Mouse (Mus musculus): Measurements from ENCODE around the gene Naa40. TPM values are rescaled to one million over a fixed set of nuclear protein-coding genes. Genes with fewer than 3 reads are reported as not detected.

The Naa40 gene
- total RNA-seq (2023) = 50.2 to 60.6 TPM (median 57.0 TPM) in 4 replicates

GRCm38 (mm10) chr19:7240782-7241690, at the start of gene Naa40:
Gene Naa40 (minus strand): TSS chr19:7241183.

DNA sequence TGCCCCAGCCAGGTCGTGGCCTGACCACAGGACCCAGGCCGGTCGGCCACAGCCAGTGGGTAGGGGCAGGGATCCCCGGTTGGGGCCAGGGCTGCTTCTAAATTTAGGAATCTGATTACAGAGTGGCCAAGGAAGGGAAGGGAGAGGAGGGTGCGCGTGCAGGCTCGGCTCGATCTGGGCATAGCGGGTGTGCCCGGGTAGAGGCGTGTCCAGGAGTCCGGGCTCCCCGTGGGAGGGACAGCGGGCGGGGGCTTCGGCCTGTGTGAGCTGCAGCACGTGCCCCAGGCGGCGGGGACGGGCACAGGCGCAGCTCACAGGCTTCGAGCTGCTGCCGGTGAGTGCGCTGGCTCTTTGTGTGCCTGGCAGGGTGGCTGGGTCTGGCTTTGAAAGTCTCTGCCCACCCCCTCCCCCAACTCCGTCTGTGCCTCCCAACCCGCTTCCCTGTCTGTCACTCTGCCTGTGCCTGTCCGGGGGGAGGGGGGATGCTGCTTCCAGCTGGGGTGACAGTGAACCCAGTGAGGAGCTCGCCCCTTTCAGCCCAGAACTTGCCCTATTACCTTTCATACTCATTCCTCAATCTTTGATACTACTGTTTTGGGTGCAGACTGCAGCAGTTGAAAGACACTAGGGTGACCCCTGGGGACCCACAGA, 26.2 kb upstream of the Naa40 start, which contains the start of gene Rcor2:
Gene Rcor2 (plus strand): TSS at position 235 of the 651 bp plus-strand sequence.

GRCm38 (mm10) chr19:7217162-7217925, 23.6 kb downstream of the Naa40 start, which contains the start of gene Cox8a:
Gene Cox8a (minus strand): TSS chr19:7217616.

GRCm38 (mm10) chr19:7205753-7206736, 34.9 kb downstream of the Naa40 start, which contains the start of gene Otub1:
Gene Otub1 (minus strand): TSS chr19:7206316.

Other genes with a start within 250 kb of the Naa40 start
- gene Dnajc4, start 248.6 kb downstream of the Naa40 start, total RNA-seq (2023) = 23.3 to 28.0 TPM (median 24.6 TPM) in 4 replicates
- 3.6 to 5.8 TPM (median 3.9 TPM) in 4 replicates for gene Nudt22, start 245.1 kb downstream of the Naa40 start, total RNA-seq (2023)
- gene Trpt1, start 245.1 kb downstream of the Naa40 start, total RNA-seq (2023) = 4.9 to 6.3 TPM (median 5.6 TPM) in 4 replicates
- gene Fermt3, start 221.7 kb downstream of the Naa40 start, total RNA-seq (2023) = 174 to 177 TPM (median 177 TPM) in 4 replicates
- gene Stip1, start 201.2 kb downstream of the Naa40 start, total RNA-seq (2023) = 97.1 to 124 TPM (median 114 TPM) in 4 replicates
- 5.2 to 8.4 TPM (median 6.8 TPM) in 4 replicates for gene Macrod1, start 184.4 kb downstream of the Naa40 start, total RNA-seq (2023)
- gene Flrt1, start 135.5 kb downstream of the Naa40 start, total RNA-seq (2023) = 0.09 TPM in 1 of 4 replicates, not detected in the others
- gene Otub1, start 34.9 kb downstream of the Naa40 start, total RNA-seq (2023) = 132 to 147 TPM (median 146 TPM) in 4 replicates
- gene Cox8a, start 23.6 kb downstream of the Naa40 start, total RNA-seq (2023) = 310 to 323 TPM (median 315 TPM) in 4 replicates
- gene Rcor2, start 26.1 kb upstream of the Naa40 start, total RNA-seq (2023) = 1.8 to 3.9 TPM (median 1.9 TPM) in 4 replicates
- 218 to 233 TPM (median 220 TPM) in 4 replicates for gene Mark2, start 100.7 kb upstream of the Naa40 start, total RNA-seq (2023)
- 19.3 to 30.6 TPM (median 26.0 TPM) in 4 replicates for gene Spindoc, start 141.8 kb upstream of the Naa40 start, total RNA-seq (2023)
- gene 2700081O15Rik, start 176.4 kb upstream of the Naa40 start, total RNA-seq (2023) = 6.4 to 13.0 TPM (median 8.4 TPM) in 4 replicates
- gene Rtn3, start 242.1 kb upstream of the Naa40 start, total RNA-seq (2023) = 50.9 to 53.2 TPM (median 52.4 TPM) in 4 replicates